Mouse (Mus musculus) thymus, adult 2 months (tissue): Measurements from ENCODE around the gene C5ar1.

Experiments used
- CTCF ChIP-seq: fragments of 200-500 bp; IDR thresholded peaks from 2 replicates; pipeline ENCODE4 v1.5.1; 2012; ENCODE audit warnings: mild to moderate bottlenecking, control low read depth, low read length, moderate library complexity, borderline replicate concordance; ENCODE audit not compliant: control insufficient read depth, poor library complexity, insufficient read depth; ENCODE audit errors: extremely low read depth
- POLR2A ChIP-seq: fragments of 200-500 bp; IDR thresholded peaks from 2 replicates; pipeline ENCODE4 v1.6.1; 2012; ENCODE audit warnings: mild to moderate bottlenecking, low read length, control low read depth, moderate library complexity; ENCODE audit not compliant: control insufficient read depth, poor library complexity, insufficient read depth; ENCODE audit errors: extremely low read depth

DNA sequence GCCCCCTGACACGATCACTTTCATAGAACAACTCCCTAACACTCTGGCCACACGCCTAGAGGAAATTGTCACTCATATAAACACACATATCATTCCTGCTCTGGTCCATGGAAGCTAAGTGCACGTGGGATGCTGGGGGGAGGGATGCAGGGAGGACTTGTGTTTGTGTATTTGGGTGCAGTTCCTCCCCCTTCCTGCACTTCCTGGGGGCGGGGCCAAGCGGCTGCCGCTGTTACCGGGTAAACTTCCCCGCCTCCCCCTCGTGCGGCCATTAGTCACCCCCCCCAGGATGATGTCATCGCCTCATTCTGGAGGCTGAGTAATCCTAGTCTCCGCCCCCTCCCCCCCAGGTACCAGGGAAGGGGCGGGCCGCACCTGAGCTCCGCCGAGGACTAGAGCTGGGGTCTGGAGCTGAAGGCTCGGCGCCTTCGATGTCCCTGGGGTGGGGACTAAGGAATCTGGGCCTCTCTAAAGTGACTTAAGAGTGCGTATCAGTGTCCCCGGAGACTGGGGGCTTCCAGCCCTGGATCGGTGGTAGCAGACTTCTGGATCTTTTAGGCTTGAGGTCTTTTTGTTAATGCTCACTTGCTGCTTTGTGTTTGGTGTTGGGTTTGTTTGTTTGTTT lies 37.5 kb upstream of the C5ar1 start:
- TF ChIP-seq POLR2A (0 out of 2 replicates have a peak, but pooled peaks have one; percentile 20), CTCF (peak; percentile 54; the same call in 1 of the 2 replicates)
